Mouse (Mus musculus) embryo, embryonic 11.5 days (tissue): ENCODE measurements around the gene Fsip1.

Source experiments
- DNase-seq: peaks from one replicate; pipeline ENCODE4 v3.0.0-alpha.2; 2012; ENCODE audit warnings: low read depth, low spot score

Fsip1 gene

GRCm38 (mm10) chr2:118099104-118099503, 157.7 kb downstream of the Fsip1 start:
- DNase-seq: no peak

DNA sequence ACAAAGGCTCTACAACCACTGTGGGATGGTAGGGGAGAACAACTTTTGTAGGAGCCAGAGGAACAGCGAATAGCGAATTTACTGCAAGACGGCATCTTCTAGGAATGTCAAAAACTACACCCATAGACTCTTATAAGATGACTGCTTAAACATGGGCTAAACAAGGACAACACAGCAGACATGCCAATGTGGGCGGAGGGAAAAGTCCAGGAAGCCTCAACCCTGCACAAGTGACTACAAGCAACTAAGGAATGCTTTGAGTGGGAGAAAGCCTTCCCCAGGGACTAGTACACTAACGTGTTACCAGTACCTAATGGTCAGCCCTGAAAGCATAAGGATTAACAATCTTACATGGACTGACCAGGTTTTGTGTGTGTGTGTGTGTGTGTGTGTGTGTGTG, 165.5 kb downstream of the Fsip1 start:
- no peak for DNase-seq

GRCm38 (mm10) chr2:118087044-118087726, 169.6 kb downstream of the Fsip1 start:
- DNase-seq: no peak

- no peak for DNase-seq
Measured at GRCm38 (mm10) chr2:118085647-118086046, 171.1 kb downstream of the Fsip1 start.

DNA sequence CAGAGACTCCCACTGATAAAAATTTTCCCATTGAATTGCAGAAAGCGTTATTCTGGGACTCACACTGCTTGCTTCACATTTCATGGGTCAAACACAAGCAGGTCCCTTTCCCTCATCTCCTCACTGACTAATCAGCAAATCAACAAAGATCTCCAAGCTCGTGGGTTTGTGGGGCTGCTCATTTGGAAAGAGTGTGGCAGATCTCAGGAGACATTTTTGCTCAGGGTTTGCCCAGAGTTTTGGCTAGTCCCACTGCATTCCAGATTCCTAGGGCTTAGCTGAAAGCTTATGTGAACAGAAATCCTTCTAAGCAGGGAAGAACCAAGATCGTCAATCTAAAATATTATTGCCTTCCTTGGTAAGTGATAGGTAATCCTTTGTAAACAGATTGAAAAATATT, 172.1 kb downstream of the Fsip1 start:
- DNase-seq: no peak

DNA sequence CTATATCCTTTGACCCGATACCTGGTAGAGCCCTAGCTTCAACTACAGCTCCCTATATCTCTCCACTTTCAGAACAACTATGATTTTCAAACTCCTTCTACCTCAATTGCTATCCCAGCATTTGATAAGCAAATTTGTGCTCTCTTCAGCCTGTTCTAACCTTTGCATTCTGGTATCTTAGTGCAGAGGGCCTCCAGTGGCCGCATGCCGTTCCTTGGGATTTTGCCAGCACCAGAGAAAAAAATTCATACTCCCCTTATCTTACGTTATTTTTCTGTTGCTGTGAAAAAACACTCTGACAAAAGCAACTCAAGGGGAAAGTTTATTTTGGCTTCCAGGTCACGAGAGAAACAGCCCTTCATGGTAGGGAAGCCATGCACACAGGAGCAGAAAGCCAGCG, 173.1 kb downstream of the Fsip1 start:
- DNase-seq: no peak

GRCm38 (mm10) chr2:118081581-118081980, 175.2 kb downstream of the Fsip1 start:
- DNase-seq: no peak
